Mouse (Mus musculus) G1E (cell line): ENCODE measurements around the gene Tas2r122.

Experiments
- CTCF ChIP-seq: IDR thresholded peaks from 2 replicates; pipeline ENCODE4 v1.5.1; 2012; ENCODE audit warnings: low read depth, low read length, inconsistent platforms, mixed read lengths
- GATA2 ChIP-seq: IDR thresholded peaks from 2 replicates; pipeline ENCODE4 v1.6.1; 2012; ENCODE audit warnings: low read depth, low read length, inconsistent platforms, borderline replicate concordance

- no peak for TF ChIP-seq GATA2
- TF ChIP-seq CTCF, result no peak
These were observed 38.5 kb upstream of the Tas2r122 start for GRCm38 (mm10) chr6:132750206-132750605.
